Mouse (Mus musculus): Measurements from ENCODE around the gene Edem1. TPM values are rescaled to one million over a fixed set of nuclear protein-coding genes. Genes with fewer than 3 reads are reported as not detected.
A peak's percentile ranks its signal among the peaks of the same experiment; 100 is the strongest.

Gene Edem1
- 6.8 and 7.3 TPM in 2 replicates for polyA plus RNA-seq (2015; fragmentation: Nextera tagmentation; extraction: Ambion mirVana)

- no peaks in the 10 kb centered on the region for H3K27me3 ChIP-seq (replicated peaks; ENCODE audit: control insufficient read depth, insufficient read depth, low read length)
- peak within 1 kb of the TSS; percentile 81 for H3K4me3 ChIP-seq (replicated peaks; ENCODE audit: low read length)
- peak within 1 kb of the TSS; percentile 49; the same call in 1 of the 2 replicates for H3K27ac ChIP-seq (ENCODE audit: low read length)
- under 1% methylated on average over 66 of the region's 67 CpGs for WGBS
- no peaks in the 10 kb centered on the region for H3K9me3 ChIP-seq (ENCODE audit: control insufficient read depth, low read length)
- peak; percentile 97 for ATAC-seq
- H3K9ac ChIP-seq (replicated peaks; ENCODE audit: low read depth, low read length): peak within 1 kb of the TSS; percentile 74
- peaks cover 16% of the 10 kb centered on the region for H3K4me1 ChIP-seq (replicated peaks; ENCODE audit: control insufficient read depth, insufficient read depth, low read length)
- H3K4me2 ChIP-seq (ENCODE audit: low read length): peak within 1 kb of the TSS; percentile 80
- H3K36me3 ChIP-seq (ENCODE audit: control insufficient read depth, insufficient read depth): no peaks in the 10 kb centered on the region
Observed at GRCm38 (mm10) chr6:108828234-108828868, at the start of gene Edem1. Gene Edem1 (plus strand): TSS chr6:108828641.

- Histone ChIP-seq H3K9ac (replicated peaks; ENCODE audit: low read depth, low read length) (no peak overlapping the region), H3K9me3 (ENCODE audit: control insufficient read depth, low read length) (no peaks in the 10 kb centered on the region), H3K36me3 (ENCODE audit: control insufficient read depth, insufficient read depth) (no peaks in the 10 kb centered on the region), H3K4me3 (replicated peaks; ENCODE audit: low read length) (no peak overlapping the region), H3K4me1 (replicated peaks; ENCODE audit: control insufficient read depth, insufficient read depth, low read length) (peaks cover 17% of the 10 kb centered on the region), H3K4me2 (ENCODE audit: low read length) (no peak overlapping the region), H3K27me3 (replicated peaks; ENCODE audit: control insufficient read depth, insufficient read depth, low read length) (no peaks in the 10 kb centered on the region), H3K27ac (ENCODE audit: low read length) (no peak overlapping the region)
- no peak for ATAC-seq
- 69% methylated on average over 6 of the region's 6 CpGs for WGBS
Observed at GRCm38 (mm10) chr6:108781865-108782264, 46.6 kb upstream of the Edem1 start.

GRCm38 (mm10) chr6:108782526-108783183, 45.8 kb upstream of the Edem1 start, which contains the start of gene Arl8b:
Gene Arl8b (plus strand): TSS chr6:108783099.
- no peaks in the 10 kb centered on the region for H3K36me3 ChIP-seq (ENCODE audit: control insufficient read depth, insufficient read depth)
- H3K4me1 ChIP-seq (replicated peaks; ENCODE audit: control insufficient read depth, insufficient read depth, low read length): peaks cover 17% of the 10 kb centered on the region
- WGBS: 10% methylated on average over 36 of the region's 36 CpGs
- H3K9me3 ChIP-seq (ENCODE audit: control insufficient read depth, low read length): no peaks in the 10 kb centered on the region
- peak within 1 kb of the TSS; percentile 93 for H3K9ac ChIP-seq (replicated peaks; ENCODE audit: low read depth, low read length)
- ATAC-seq: peak; percentile 96
- no peaks in the 10 kb centered on the region for H3K27me3 ChIP-seq (replicated peaks; ENCODE audit: control insufficient read depth, insufficient read depth, low read length)
- H3K4me3 ChIP-seq (replicated peaks; ENCODE audit: low read length): peak within 1 kb of the TSS; percentile 97
- H3K4me2 ChIP-seq (ENCODE audit: low read length): peak within 1 kb of the TSS; percentile 58
- H3K27ac ChIP-seq (ENCODE audit: low read length): peak within 1 kb of the TSS; percentile 76

- H3K27ac ChIP-seq (ENCODE audit: low read length): peak overlapping the region; percentile 76
- H3K4me3 ChIP-seq (replicated peaks; ENCODE audit: low read length): peak overlapping the region; percentile 97
- H3K27me3 ChIP-seq (replicated peaks; ENCODE audit: control insufficient read depth, insufficient read depth, low read length): no peaks in the 10 kb centered on the region
- H3K4me1 ChIP-seq (replicated peaks; ENCODE audit: control insufficient read depth, insufficient read depth, low read length): peaks cover 17% of the 10 kb centered on the region
- peak overlapping the region; percentile 58 for H3K4me2 ChIP-seq (ENCODE audit: low read length)
- no peaks in the 10 kb centered on the region for H3K9me3 ChIP-seq (ENCODE audit: control insufficient read depth, low read length)
- ATAC-seq: peak; percentile 79
- peak overlapping the region; percentile 93 for H3K9ac ChIP-seq (replicated peaks; ENCODE audit: low read depth, low read length)
- WGBS: under 1% methylated on average over 57 of the region's 57 CpGs
- no peaks in the 10 kb centered on the region for H3K36me3 ChIP-seq (ENCODE audit: control insufficient read depth, insufficient read depth)
Observed at GRCm38 (mm10) chr6:108783184-108783881, 45.1 kb upstream of the Edem1 start.

- peak overlapping the region; percentile 58 for H3K4me2 ChIP-seq (ENCODE audit: low read length)
- H3K4me1 ChIP-seq (replicated peaks; ENCODE audit: control insufficient read depth, insufficient read depth, low read length): peaks cover 17% of the 10 kb centered on the region
- 32% methylated on average over 11 of the region's 11 CpGs for WGBS
- ATAC-seq: no peak
- H3K4me3 ChIP-seq (replicated peaks; ENCODE audit: low read length): peak overlapping the region; percentile 97
- H3K36me3 ChIP-seq (ENCODE audit: control insufficient read depth, insufficient read depth): no peaks in the 10 kb centered on the region
- H3K9me3 ChIP-seq (ENCODE audit: control insufficient read depth, low read length): no peaks in the 10 kb centered on the region
- peak overlapping the region; percentile 93 for H3K9ac ChIP-seq (replicated peaks; ENCODE audit: low read depth, low read length)
- H3K27me3 ChIP-seq (replicated peaks; ENCODE audit: control insufficient read depth, insufficient read depth, low read length): no peaks in the 10 kb centered on the region
- no peak overlapping the region for H3K27ac ChIP-seq (ENCODE audit: low read length)
Observed at GRCm38 (mm10) chr6:108784056-108784455, 44.4 kb upstream of the Edem1 start.

- Histone ChIP-seq H3K9ac (replicated peaks; ENCODE audit: low read depth, low read length) (no peak overlapping the region), H3K27me3 (replicated peaks; ENCODE audit: control insufficient read depth, insufficient read depth, low read length) (no peaks in the 10 kb centered on the region), H3K4me3 (replicated peaks; ENCODE audit: low read length) (no peak overlapping the region), H3K4me2 (ENCODE audit: low read length) (peak overlapping the region; percentile 58), H3K9me3 (ENCODE audit: control insufficient read depth, low read length) (no peaks in the 10 kb centered on the region), H3K36me3 (ENCODE audit: control insufficient read depth, insufficient read depth) (no peaks in the 10 kb centered on the region), H3K4me1 (replicated peaks; ENCODE audit: control insufficient read depth, insufficient read depth, low read length) (peaks cover 17% of the 10 kb centered on the region), H3K27ac (ENCODE audit: low read length) (no peak overlapping the region)
- no peak for ATAC-seq
- WGBS: 80% methylated on average over 5 of the region's 5 CpGs
Observed at GRCm38 (mm10) chr6:108784796-108785195, 43.6 kb upstream of the Edem1 start.

- Histone ChIP-seq H3K36me3 (ENCODE audit: control insufficient read depth, insufficient read depth) (no peaks in the 10 kb centered on the region), H3K27me3 (replicated peaks; ENCODE audit: control insufficient read depth, insufficient read depth, low read length) (no peaks in the 10 kb centered on the region), H3K27ac (ENCODE audit: low read length) (no peak overlapping the region), H3K4me2 (ENCODE audit: low read length) (no peak overlapping the region), H3K9ac (replicated peaks; ENCODE audit: low read depth, low read length) (no peak overlapping the region), H3K9me3 (ENCODE audit: control insufficient read depth, low read length) (no peaks in the 10 kb centered on the region), H3K4me3 (replicated peaks; ENCODE audit: low read length) (no peak overlapping the region), H3K4me1 (replicated peaks; ENCODE audit: control insufficient read depth, insufficient read depth, low read length) (peaks cover 17% of the 10 kb centered on the region)
- 90% methylated on average over 3 of the region's 3 CpGs for WGBS
- no peak for ATAC-seq
Observed at GRCm38 (mm10) chr6:108785551-108785950, 42.9 kb upstream of the Edem1 start.

- Histone ChIP-seq H3K4me1 (replicated peaks; ENCODE audit: control insufficient read depth, insufficient read depth, low read length) (peaks cover 2% of the 10 kb centered on the region), H3K9me3 (ENCODE audit: control insufficient read depth, low read length) (no peaks in the 10 kb centered on the region), H3K4me2 (ENCODE audit: low read length) (no peak overlapping the region), H3K4me3 (replicated peaks; ENCODE audit: low read length) (no peak overlapping the region), H3K36me3 (ENCODE audit: control insufficient read depth, insufficient read depth) (no peaks in the 10 kb centered on the region), H3K9ac (replicated peaks; ENCODE audit: low read depth, low read length) (no peak overlapping the region), H3K27me3 (replicated peaks; ENCODE audit: control insufficient read depth, insufficient read depth, low read length) (no peaks in the 10 kb centered on the region), H3K27ac (ENCODE audit: low read length) (no peak overlapping the region)
- ATAC-seq: no peak
- 87% methylated on average over 5 of the region's 5 CpGs for WGBS
Observed at GRCm38 (mm10) chr6:108791498-108791897, 36.9 kb upstream of the Edem1 start.

- Histone ChIP-seq H3K4me2 (ENCODE audit: low read length) (no peak overlapping the region), H3K27me3 (replicated peaks; ENCODE audit: control insufficient read depth, insufficient read depth, low read length) (no peaks in the 10 kb centered on the region), H3K27ac (ENCODE audit: low read length) (no peak overlapping the region), H3K4me3 (replicated peaks; ENCODE audit: low read length) (no peak overlapping the region), H3K9ac (replicated peaks; ENCODE audit: low read depth, low read length) (no peak overlapping the region), H3K4me1 (replicated peaks; ENCODE audit: control insufficient read depth, insufficient read depth, low read length) (peaks cover 9% of the 10 kb centered on the region), H3K36me3 (ENCODE audit: control insufficient read depth, insufficient read depth) (no peaks in the 10 kb centered on the region), H3K9me3 (ENCODE audit: control insufficient read depth, low read length) (no peaks in the 10 kb centered on the region)
- no peak for ATAC-seq
- 81% methylated on average over 1 of the region's 1 CpGs for WGBS
Observed at GRCm38 (mm10) chr6:108795912-108796311, 32.5 kb upstream of the Edem1 start.

Measured in forebrain, embryonic 16.5 days (tissue).